Mouse (Mus musculus) limb, embryonic 10.5 days (tissue): ENCODE measurements around the gene Gm3404. TPM values are rescaled to one million over a fixed set of nuclear protein-coding genes. Genes with fewer than 3 reads are reported as not detected.
"Not testable (repeated sequence)": the region's sequence is repeated elsewhere in the genome, so short reads cannot be mapped to it uniquely, and the experiment has no call there.

Source experiments
- DNase-seq: peaks from one replicate; pipeline ENCODE4 v3.0.0-alpha.2; 2017; ENCODE audit warnings: low spot score
- H3K27ac ChIP-seq: fragments of 300-500 bp; sonication (generic); 2 replicates; pipeline ENCODE4 v1.5.1; 2016; ENCODE audit warnings: mild to moderate bottlenecking
- H3K27me3 ChIP-seq: fragments of 300-500 bp; sonication (generic); 2 replicates; pipeline ENCODE4 v1.6.1; 2016; ENCODE audit warnings: low read depth, mild to moderate bottlenecking; ENCODE audit not compliant: poor library complexity, severe bottlenecking
- H3K36me3 ChIP-seq: fragments of 300-500 bp; sonication (generic); 2 replicates; pipeline ENCODE4 v1.6.1; 2016; ENCODE audit warnings: mild to moderate bottlenecking, moderate library complexity
- H3K4me1 ChIP-seq: fragments of 300-500 bp; sonication (generic); 2 replicates; pipeline ENCODE4 v1.6.1; 2016
- H3K4me3 ChIP-seq: fragments of 300-500 bp; sonication (generic); 2 replicates; pipeline ENCODE4 v1.5.1; 2016; ENCODE audit warnings: mild to moderate bottlenecking, moderate library complexity
- H3K9me3 ChIP-seq: fragments of 300-500 bp; sonication (generic); replicated peaks from 2 replicates; pipeline ENCODE4 v1.6.1; 2016; ENCODE audit warnings: mild to moderate bottlenecking
- WGBS: fragments of 180-500 bp; shearing (Covaris S2); methylation state at CpG from one replicate; pipeline ENCODE4 v1.1.7; 2016; 5-methylcytosine and 5-hydroxymethylcytosine counted together
- polyA plus RNA-seq: library from polyadenylated mRNA; unstranded; fragments of >200 nt; fragmentation: Nextera tagmentation; extraction: Ambion mirVana; gene quantifications from 2 replicates; pipeline ENCODE4 v1.2.1, GENCODE M21; 2016

The Gm3404 gene
- polyA plus RNA-seq, 1 experiment from 2014 or later, result not detected

DNA sequence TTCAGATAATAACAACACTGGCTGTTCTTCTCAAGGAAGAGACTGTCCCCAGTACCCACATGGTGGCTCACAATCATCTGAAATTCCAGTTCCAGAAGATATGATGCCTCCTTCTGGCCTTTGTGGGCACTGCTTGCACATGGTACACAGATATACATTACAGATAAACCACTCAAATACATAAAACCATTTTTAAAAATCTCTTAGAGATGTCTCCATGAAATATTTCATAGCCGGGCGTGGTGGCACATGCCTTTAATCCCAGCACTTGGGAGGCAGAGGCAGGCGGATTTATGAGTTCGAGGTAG is 47.1 kb downstream of the Gm3404 start:
- WGBS, result 92% methylated on average over 4 of the region's 4 CpGs
- H3K4me3 ChIP-seq, H3K36me3 ChIP-seq, H3K27me3 ChIP-seq, H3K9me3 ChIP-seq, H3K4me1 ChIP-seq, H3K27ac ChIP-seq, DNase-seq: not testable (repeated sequence)

- no peak overlapping the region for H3K4me3 ChIP-seq
- 85% methylated on average over 3 of the region's 3 CpGs for WGBS
- H3K4me1 ChIP-seq, result no peaks in the 10 kb centered on the region
- H3K9me3 ChIP-seq, result no peaks in the 10 kb centered on the region
- no peak for DNase-seq
- H3K27me3 ChIP-seq, result no peaks in the 10 kb centered on the region
- H3K27ac ChIP-seq, result no peak overlapping the region
- H3K36me3 ChIP-seq, result no peaks in the 10 kb centered on the region
Observed at GRCm38 (mm10) chr5:146576668-146577067, 51.1 kb downstream of the Gm3404 start.

Other genes starting within 250 kb of the Gm3404 start
- gene Wasf3, start 140.8 kb upstream of the Gm3404 start, polyA plus RNA-seq, result 4.1 and 4.8 TPM in 2 replicates
- gene Gm6408, start 43.8 kb upstream of the Gm3404 start, polyA plus RNA-seq, result not detected in 2 replicates
- gene Gm6370, start 34.4 kb upstream of the Gm3404 start, polyA plus RNA-seq, result not detected in 2 replicates
- not detected in 2 replicates for gene 4930449I24Rik, start 23.4 kb upstream of the Gm3404 start, polyA plus RNA-seq
- gene Gm3402, start 11.7 kb upstream of the Gm3404 start, polyA plus RNA-seq, result not detected in 2 replicates
- not detected in 2 replicates for gene Gm3409, start 11.8 kb downstream of the Gm3404 start, polyA plus RNA-seq
- not detected in 2 replicates for gene Gm3415, start 30.3 kb downstream of the Gm3404 start, polyA plus RNA-seq
- gene Gpr12, start 59.4 kb downstream of the Gm3404 start, polyA plus RNA-seq, result 0.69 and 0.80 TPM in 2 replicates